Mouse (Mus musculus): ENCODE measurements at regions not wholly inside any gene's neighbourhood (a gene's known extent, or its start where the extent isn't known, plus 50 kb on each side); places are given as distances from the start of the nearest gene placed in this dataset.
"Not testable (repeated sequence)": the region's sequence is repeated elsewhere in the genome, so short reads cannot be mapped to it uniquely, and the experiment has no call there.

DNA sequence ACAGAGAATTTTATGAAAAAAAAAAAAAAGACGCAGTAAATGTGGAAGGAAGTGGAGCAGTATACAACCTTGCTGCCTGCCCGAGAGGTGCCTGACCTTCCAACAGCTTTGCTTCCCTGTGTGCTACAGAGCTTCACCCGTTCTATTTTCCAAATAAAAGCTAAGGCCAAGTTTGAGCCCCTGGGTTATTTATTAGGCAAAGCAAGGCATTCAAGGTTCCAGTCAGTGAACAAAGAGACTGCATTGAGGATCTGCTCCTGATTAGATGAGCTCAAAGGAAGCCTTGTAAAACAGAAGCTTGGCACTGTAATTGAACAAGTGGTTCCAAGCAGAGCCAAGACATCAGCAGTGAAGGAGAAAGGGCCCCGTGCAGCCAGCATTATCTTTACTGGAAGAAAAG lies 236.4 kb downstream of the Tmem114 start:
- 38% methylated on average over 4 of the region's 4 CpGs for WGBS
- no peak overlapping the region for H3K9ac ChIP-seq
- H3K4me1 ChIP-seq, result no peaks in the 10 kb centered on the region
- H3K36me3 ChIP-seq, result no peaks in the 10 kb centered on the region
- H3K4me3 ChIP-seq, result no peak overlapping the region
- no peaks in the 10 kb centered on the region for H3K9me3 ChIP-seq
- no peak for ATAC-seq (ENCODE audit: insufficient number of reproducible peaks, low FRiP score, low TSS enrichment, low read depth)
- H3K27ac ChIP-seq, result no peak overlapping the region
- no peak overlapping the region for H3K4me2 ChIP-seq
- H3K27me3 ChIP-seq, result no peaks in the 10 kb centered on the region

DNA sequence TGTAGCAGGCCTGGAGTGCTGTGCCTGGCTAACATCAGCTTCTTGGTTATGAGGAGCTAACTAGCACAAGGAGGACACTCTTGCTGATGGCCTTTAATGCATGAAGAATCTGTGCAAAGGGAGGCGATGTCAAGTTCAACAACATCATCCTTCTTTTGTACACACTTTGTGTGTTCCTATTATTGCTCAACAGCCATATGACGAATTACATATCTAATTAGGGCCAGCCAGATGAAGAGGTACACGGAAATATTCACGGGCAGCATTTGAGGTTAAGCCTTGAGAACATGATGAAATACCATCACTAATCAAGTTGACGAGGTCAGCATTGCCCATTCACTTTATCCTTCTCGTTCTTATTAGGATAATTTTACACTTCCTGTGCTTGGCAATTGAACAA lies 240.2 kb downstream of the Tmem114 start:
- Histone ChIP-seq H3K4me2 (no peak overlapping the region), H3K9ac (no peak overlapping the region), H3K27me3 (no peaks in the 10 kb centered on the region), H3K27ac (no peak overlapping the region), H3K4me1 (no peaks in the 10 kb centered on the region), H3K36me3 (no peaks in the 10 kb centered on the region), H3K4me3 (no peak overlapping the region), H3K9me3 (no peaks in the 10 kb centered on the region)
- WGBS, result 66% methylated on average over 6 of the region's 6 CpGs
- ATAC-seq (ENCODE audit: insufficient number of reproducible peaks, low FRiP score, low TSS enrichment, low read depth), result no peak

DNA sequence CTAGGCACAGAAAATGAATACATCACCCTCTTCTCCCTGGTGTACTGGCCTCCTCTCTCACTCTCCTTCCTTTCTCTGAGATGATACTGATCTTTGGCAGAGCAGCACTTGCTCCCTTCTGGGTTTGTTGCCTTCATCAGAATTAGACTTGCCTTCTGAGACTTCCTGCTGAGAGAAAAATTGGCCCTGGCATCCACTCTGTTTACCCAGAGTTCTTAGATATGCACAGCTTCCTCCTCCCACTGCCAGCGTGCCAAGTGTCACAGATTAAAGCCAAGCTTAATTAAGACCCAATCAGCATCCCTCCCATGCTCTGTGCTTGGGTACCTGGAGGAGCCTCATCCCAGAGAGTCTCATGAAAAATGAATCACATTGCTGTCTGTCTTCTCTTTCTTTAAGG lies 246.0 kb downstream of the Tmem114 start:
- Histone ChIP-seq H3K4me2 (no peak overlapping the region), H3K9ac (no peak overlapping the region), H3K9me3 (no peaks in the 10 kb centered on the region), H3K27me3 (no peaks in the 10 kb centered on the region), H3K4me1 (0 out of 2 replicates have a peak, but pooled peaks cover 5% of the 10 kb centered on the region), H3K4me3 (no peak overlapping the region), H3K27ac (no peak overlapping the region), H3K36me3 (no peaks in the 10 kb centered on the region)
- ATAC-seq (ENCODE audit: insufficient number of reproducible peaks, low FRiP score, low TSS enrichment, low read depth), result no peak
- 63% methylated on average over 1 of the region's 1 CpGs for WGBS

DNA sequence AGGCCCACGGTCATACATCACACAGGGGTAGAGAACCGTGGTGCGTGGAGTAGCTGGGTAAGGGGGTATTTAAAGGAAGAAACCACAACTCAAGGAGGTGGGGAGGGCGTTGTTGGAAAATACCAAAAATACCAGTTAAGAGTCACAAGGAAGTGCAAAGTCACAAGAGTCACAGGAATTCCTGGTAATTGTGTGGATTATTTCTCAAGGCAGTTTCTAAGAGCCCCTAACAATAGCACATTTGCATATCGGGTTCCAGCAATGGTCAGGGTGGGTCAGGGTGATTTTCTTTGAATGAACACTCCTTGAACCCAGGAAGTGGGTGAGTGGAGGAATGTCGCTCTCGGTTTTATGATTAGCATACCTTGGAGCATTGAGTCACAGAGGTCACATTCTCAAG lies 247.7 kb downstream of the Tmem114 start:
- H3K4me1 ChIP-seq; H3K27ac ChIP-seq; H3K9me3 ChIP-seq; H3K9ac ChIP-seq; H3K4me2 ChIP-seq; ATAC-seq (ENCODE audit: insufficient number of reproducible peaks, low FRiP score, low TSS enrichment, low read depth); H3K36me3 ChIP-seq; H3K27me3 ChIP-seq; H3K4me3 ChIP-seq: not testable (repeated sequence)
- 90% methylated on average over 7 of the region's 7 CpGs for WGBS

DNA sequence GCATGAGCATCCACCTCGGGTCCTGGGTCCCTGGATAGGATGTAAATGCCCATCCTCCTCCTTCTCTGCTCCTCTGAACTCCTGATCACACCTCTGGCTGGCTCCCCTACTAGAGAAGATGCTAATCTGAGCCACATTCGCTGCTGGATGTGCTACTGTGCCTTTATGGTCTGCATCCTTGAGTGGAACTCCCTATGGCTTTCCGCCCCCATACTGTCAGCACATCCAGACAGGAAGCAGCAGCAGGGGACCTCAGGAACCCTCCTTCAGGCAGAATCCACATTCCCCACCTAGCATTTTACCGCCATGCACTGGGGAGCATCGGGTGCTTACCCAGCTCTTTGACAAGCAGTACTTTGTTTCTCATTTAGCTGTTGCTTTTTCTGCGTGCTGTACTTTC lies 248.8 kb downstream of the Tmem114 start:
- 46% methylated on average over 6 of the region's 6 CpGs for WGBS

More for the DNA sequence above, 248.8 kb downstream of the Tmem114 start:
- Histone ChIP-seq H3K27ac (no peak overlapping the region), H3K9ac (no peak overlapping the region; the same call in 1 of the 2 replicates), H3K27me3 (no peaks in the 10 kb centered on the region), H3K4me1 (0 out of 2 replicates have a peak, but pooled peaks cover 5% of the 10 kb centered on the region), H3K9me3 (no peaks in the 10 kb centered on the region), H3K4me2 (no peak overlapping the region), H3K36me3 (no peaks in the 10 kb centered on the region), H3K4me3 (no peak overlapping the region)
- ATAC-seq (ENCODE audit: insufficient number of reproducible peaks, low FRiP score, low TSS enrichment, low read depth), result no peak

All from limb, embryonic 15.5 days (tissue).